Mouse (Mus musculus) spleen, postnatal 14 days (tissue): ENCODE measurements around the gene Cdh15.

Source experiments
- DNase-seq, 2 experiments: peaks; one replicate each; pipeline ENCODE4 v3.0.0; 2021 to 2022; ENCODE audit warnings: low spot score in 2 of 2

Cdh15 gene

GRCm38 (mm10) chr8:122893451-122893850 lies 45.7 kb downstream of the Cdh15 start:
- no peak for DNase-seq

- DNase-seq: no peak
Measured at GRCm38 (mm10) chr8:122896317-122896716, 48.6 kb downstream of the Cdh15 start.

GRCm38 (mm10) chr8:122897200-122897599 lies 49.4 kb downstream of the Cdh15 start:
- DNase-seq: no peak

- no peak for DNase-seq
Measured at GRCm38 (mm10) chr8:122898018-122898417, 50.3 kb downstream of the Cdh15 start.

GRCm38 (mm10) chr8:122898473-122898872 lies 50.7 kb downstream of the Cdh15 start:
- no peak for DNase-seq

- no peak for DNase-seq
Measured at GRCm38 (mm10) chr8:122899085-122899484, 51.3 kb downstream of the Cdh15 start.

GRCm38 (mm10) chr8:122901476-122901875 lies 53.7 kb downstream of the Cdh15 start:
- DNase-seq: no peak

- DNase-seq: no peak
Measured at GRCm38 (mm10) chr8:122901892-122902515, 54.2 kb downstream of the Cdh15 start.

GRCm38 (mm10) chr8:122902581-122902980 lies 54.8 kb downstream of the Cdh15 start:
- no peak for DNase-seq

GRCm38 (mm10) chr8:122903002-122903401 lies 55.2 kb downstream of the Cdh15 start:
- no peak for DNase-seq

- DNase-seq: no peak
Measured at GRCm38 (mm10) chr8:122904496-122904895, 56.7 kb downstream of the Cdh15 start.

- peak in 1 of 2 experiments; percentile 26 for DNase-seq
Measured at GRCm38 (mm10) chr8:122905346-122905745, 57.6 kb downstream of the Cdh15 start.

- peak; percentile 78 to 86 for DNase-seq
Measured at GRCm38 (mm10) chr8:122906463-122907021, 58.8 kb downstream of the Cdh15 start.

- no peak for DNase-seq
Measured at GRCm38 (mm10) chr8:122912150-122912549, 64.4 kb downstream of the Cdh15 start.

- no peak for DNase-seq
Measured at GRCm38 (mm10) chr8:122912871-122913270, 65.1 kb downstream of the Cdh15 start.

- DNase-seq: no peak
Measured at GRCm38 (mm10) chr8:122916766-122917165, 69.0 kb downstream of the Cdh15 start.
